Mouse (Mus musculus) embryonic facial prominence, embryonic 14.5 days (tissue): Measurements from ENCODE around the gene Snrpe. TPM values are rescaled to one million over a fixed set of nuclear protein-coding genes. Genes with fewer than 3 reads are reported as not detected.
A peak's percentile ranks its signal among the peaks of the same experiment; 100 is the strongest.

ENCODE experiments used
- ATAC-seq: fragments of 200-750 bp; cut with Nextera tagmentation; 2 replicates; pipeline ENCODE4 v1.8.0; 2017; ENCODE audit warnings: low read depth, moderate number of reproducible peaks, moderate TSS enrichment
- DNase-seq: peaks from one replicate; pipeline ENCODE4 v3.0.0-alpha.2; 2015; ENCODE audit warnings: low spot score
- H3K27ac ChIP-seq: fragments of 300-500 bp; sonication (generic); replicated peaks from 2 replicates; pipeline ENCODE4 v1.5.1; 2014; ENCODE audit warnings: low read depth, mild to moderate bottlenecking, low read length, moderate library complexity
- H3K27me3 ChIP-seq: fragments of 300-500 bp; sonication (generic); replicated peaks from 2 replicates; pipeline ENCODE4 v1.6.1; 2014; ENCODE audit warnings: low read length; ENCODE audit not compliant: control insufficient read depth, insufficient read depth
- H3K36me3 ChIP-seq: fragments of 300-500 bp; sonication (generic); 2 replicates; pipeline ENCODE4 v1.6.1; 2014; ENCODE audit warnings: low read length, mixed read lengths; ENCODE audit not compliant: control insufficient read depth, insufficient read depth
- H3K4me1 ChIP-seq: fragments of 300-500 bp; sonication (generic); 2 replicates; pipeline ENCODE4 v1.6.1; 2014; ENCODE audit warnings: antibody characterized with exemption, low read length; ENCODE audit not compliant: control insufficient read depth, insufficient read depth
- H3K4me2 ChIP-seq: fragments of 300-500 bp; sonication (generic); 2 replicates; pipeline ENCODE4 v1.6.1; 2014; ENCODE audit warnings: low read depth, mild to moderate bottlenecking, low read length, moderate library complexity, mixed read lengths
- H3K4me3 ChIP-seq: fragments of 300-500 bp; sonication (generic); 2 replicates; pipeline ENCODE4 v1.5.1; 2014; ENCODE audit warnings: low read depth, mild to moderate bottlenecking, low read length
- H3K9ac ChIP-seq: fragments of 300-500 bp; sonication (generic); 2 replicates; pipeline ENCODE4 v1.6.1; 2014; ENCODE audit warnings: low read depth, mild to moderate bottlenecking, low read length, moderate library complexity, mixed read lengths
- H3K9me3 ChIP-seq: fragments of 300-500 bp; sonication (generic); 2 replicates; pipeline ENCODE4 v1.6.1; 2016; ENCODE audit warnings: low read length; ENCODE audit not compliant: control insufficient read depth
- WGBS: fragments of 180-500 bp; shearing (Covaris S2); extraction: QIAGEN DNeasy Blood & Tissue Kit; methylation state at CpG from one replicate; pipeline ENCODE4 v1.1.7; 2014; 5-methylcytosine and 5-hydroxymethylcytosine counted together
- polyA plus RNA-seq: library from polyadenylated mRNA; unstranded; fragments of >200 nt; fragmentation: Nextera tagmentation; extraction: Ambion mirVana; gene quantifications from 2 replicates; pipeline ENCODE4 v1.2.1, GENCODE M21; 2014

The Snrpe gene
- polyA plus RNA-seq, 1 experiment from 2014 or later: 599 TPM

DNA sequence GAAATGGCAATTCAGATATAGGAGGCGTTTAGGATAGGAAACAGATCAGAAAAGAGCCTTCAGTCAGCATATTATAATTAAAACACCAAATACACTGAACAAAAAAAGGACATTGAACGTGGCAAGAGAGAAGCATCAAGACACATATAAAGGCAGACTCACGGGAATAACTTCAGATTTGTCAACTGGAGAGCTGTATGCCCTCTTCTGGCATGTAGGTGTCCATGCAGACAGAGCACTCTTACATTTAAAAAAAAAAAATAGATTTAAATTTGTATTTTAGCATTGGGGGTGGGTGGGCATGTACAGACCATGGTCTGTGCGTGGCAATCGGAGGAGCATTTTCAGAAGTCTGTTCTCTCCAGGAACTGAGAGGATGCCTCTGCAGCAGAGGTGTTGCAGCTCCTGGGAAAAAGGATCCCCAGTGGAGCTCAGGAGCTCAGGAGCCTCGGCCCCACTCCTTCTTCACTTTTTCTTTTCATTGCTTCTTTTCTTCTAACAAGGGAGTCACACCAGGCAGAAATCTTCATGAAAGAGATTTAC, 24.0 kb downstream of the Snrpe start:
- Histone ChIP-seq H3K9ac (no peak overlapping the region), H3K4me3 (no peak overlapping the region), H3K9me3 (no peaks in the 10 kb centered on the region), H3K36me3 (no peaks in the 10 kb centered on the region), H3K27ac (no peak overlapping the region), H3K27me3 (no peaks in the 10 kb centered on the region), H3K4me2 (no peak overlapping the region), H3K4me1 (no peaks in the 10 kb centered on the region)
- DNase-seq: peak; percentile 17
- 75% methylated on average over 6 of the region's 6 CpGs for WGBS
- ATAC-seq: no peak

DNA sequence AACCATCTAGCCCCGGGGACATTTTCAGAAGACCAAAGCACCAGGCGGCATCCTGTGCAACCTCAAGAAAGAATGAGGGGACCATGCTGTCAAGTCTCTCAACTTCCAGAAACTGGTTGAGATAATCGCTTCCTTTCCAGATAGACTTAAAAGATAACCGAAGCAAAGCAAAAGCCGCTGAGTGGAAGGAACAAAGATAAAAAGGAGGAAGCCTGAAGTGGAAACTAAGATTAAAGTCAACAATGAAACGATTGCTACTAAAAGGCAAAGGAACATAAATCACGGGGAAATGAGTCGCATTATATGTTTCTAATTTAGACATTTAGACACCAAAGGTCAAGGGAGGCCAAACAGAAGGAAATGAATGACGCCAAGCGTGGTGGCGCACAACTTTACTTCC, 38.8 kb downstream of the Snrpe start:
- Histone ChIP-seq H3K27me3 (no peaks in the 10 kb centered on the region), H3K9ac (no peak overlapping the region), H3K4me1 (no peaks in the 10 kb centered on the region), H3K9me3 (peaks cover 7% of the 10 kb centered on the region; the same call in 1 of the 2 replicates), H3K36me3 (no peaks in the 10 kb centered on the region), H3K27ac (no peak overlapping the region), H3K4me3 (no peak overlapping the region), H3K4me2 (no peak overlapping the region)
- DNase-seq (no peak), ATAC-seq (no peak)
- 70% methylated on average over 11 of the region's 11 CpGs for WGBS

Other genes starting within 250 kb of the Snrpe start
- 3.3 and 3.4 TPM in 2 replicates for gene Etnk2, start 246.7 kb downstream of the Snrpe start, polyA plus RNA-seq
- gene Sox13, start 185.9 kb downstream of the Snrpe start, polyA plus RNA-seq: 5.4 and 6.6 TPM in 2 replicates
- not detected in 2 replicates for gene Zbed6, start 50.6 kb upstream of the Snrpe start, polyA plus RNA-seq
- gene Gm38394, start 51.0 kb upstream of the Snrpe start, polyA plus RNA-seq: 11.0 and 11.5 TPM in 2 replicates
- 0.11 and 0.80 TPM in 2 replicates for gene Lax1, start 79.8 kb upstream of the Snrpe start, polyA plus RNA-seq
- 22.9 and 23.4 TPM in 2 replicates for gene Atp2b4, start 190.8 kb upstream of the Snrpe start, polyA plus RNA-seq